Comparison of ENCODE assay signal across 21 mouse cellular contexts in genomic region chr4:120912866-120913265, GRCm38 (mm10).
"Had no signal": no experiment of that assay in that cellular context is flagged by ENCODE, and none has a peak within 500 bp of the region (broad histone marks: within the 10 kb centered on the region; RNA-seq: fewer than 3 reads in every experiment).

No protein-coding gene starts in this region.

- ATAC-seq: intestine, postnatal 0 days; liver, postnatal 0 days; lung, postnatal 0 days; midbrain, embryonic 13.5 days; midbrain, embryonic 16.5 days had no signal

- H3K27me3 ChIP-seq: limb, embryonic 12.5 days; limb, embryonic 15.5 days; megakaryocyte, embryonic 14.5 days; neural tube, embryonic 13.5 days; stomach, embryonic 15.5 days had no signal

- H3K9ac ChIP-seq: limb, embryonic 12.5 days; limb, embryonic 15.5 days; liver, embryonic 14.5 days; liver, postnatal 0 days; lung, embryonic 14.5 days; midbrain, embryonic 13.5 days; neural tube, embryonic 13.5 days; stomach, embryonic 15.5 days had no signal

- H3K4me3 ChIP-seq: limb, embryonic 12.5 days; limb, embryonic 15.5 days; megakaryocyte, embryonic 14.5 days; midbrain, embryonic 10.5 days; midbrain, embryonic 13.5 days; myocyte; neural tube, embryonic 13.5 days; stomach, embryonic 15.5 days had no signal

- H3K4me2 ChIP-seq: limb, embryonic 12.5 days; limb, embryonic 15.5 days; liver, embryonic 11.5 days; lung, embryonic 14.5 days; midbrain, embryonic 13.5 days; neural tube, embryonic 13.5 days; stomach, embryonic 15.5 days had no signal

- H3K27ac ChIP-seq: limb, embryonic 12.5 days; limb, embryonic 15.5 days; liver, embryonic 14.5 days; macrophage; midbrain, embryonic 10.5 days; midbrain, embryonic 13.5 days; neural tube, embryonic 13.5 days; stomach, embryonic 15.5 days had no signal

- H3K4me1 ChIP-seq: limb, embryonic 12.5 days; limb, embryonic 15.5 days; midbrain, embryonic 10.5 days; midbrain, embryonic 13.5 days; neural tube, embryonic 13.5 days had no signal

- H3K9me3 ChIP-seq: limb, embryonic 12.5 days; limb, embryonic 15.5 days; megakaryocyte, embryonic 14.5 days; midbrain, embryonic 10.5 days; midbrain, embryonic 13.5 days; neural tube, embryonic 13.5 days; stomach, embryonic 15.5 days had no signal

- H3K36me3 ChIP-seq: limb, embryonic 12.5 days; limb, embryonic 15.5 days; midbrain, embryonic 10.5 days; midbrain, embryonic 13.5 days; neural tube, embryonic 13.5 days; stomach, embryonic 15.5 days had no signal

- DNase-seq: left cerebral cortex, postnatal 4 days; liver, postnatal 0 days; lung, embryonic 14.5 days; retina, postnatal 1 day; right cerebral cortex, postnatal 25 days; spleen, adult 18-20 months; thymus, postnatal 25 days had no signal
